Mouse (Mus musculus): ENCODE results near the gene Slc2a4. TPM values are rescaled to one million over a fixed set of nuclear protein-coding genes. Genes with fewer than 3 reads are reported as not detected.

The Slc2a4 gene
- polyA plus RNA-seq, 1 experiment from 2014 or later = 25.8 TPM

GRCm38 (mm10) chr11:69980196-69981140, 32.5 kb upstream of the Slc2a4 start:
- peaks cover 51% of the 10 kb centered on the region for H3K36me3 ChIP-seq (ENCODE audit: control insufficient read depth, insufficient read depth, low read length)
- peak overlapping the region; percentile 89 for H3K4me2 ChIP-seq (ENCODE audit: low read length)
- H3K9ac ChIP-seq (ENCODE audit: low read length) = peak overlapping the region; percentile 95
- H3K4me1 ChIP-seq (replicated peaks; ENCODE audit: control insufficient read depth, insufficient read depth, low read length) = peaks cover 24% of the 10 kb centered on the region
- ATAC-seq (replicated peaks; ENCODE audit: low FRiP score, low TSS enrichment, low read depth) = peak; percentile 92
- under 1% methylated on average over 41 of the region's 60 CpGs for WGBS
- DNase-seq (ENCODE audit: low spot score) = peak; percentile 100
- peak overlapping the region; percentile 98 for H3K27ac ChIP-seq (ENCODE audit: low read depth)
- peak overlapping the region; percentile 99 for H3K4me3 ChIP-seq (ENCODE audit: low read depth, low read length)
- H3K9me3 ChIP-seq (ENCODE audit: control insufficient read depth, low read length) = no peaks in the 10 kb centered on the region
- no peaks in the 10 kb centered on the region for H3K27me3 ChIP-seq (replicated peaks; ENCODE audit: control insufficient read depth, insufficient read depth, low read length)

DNA sequence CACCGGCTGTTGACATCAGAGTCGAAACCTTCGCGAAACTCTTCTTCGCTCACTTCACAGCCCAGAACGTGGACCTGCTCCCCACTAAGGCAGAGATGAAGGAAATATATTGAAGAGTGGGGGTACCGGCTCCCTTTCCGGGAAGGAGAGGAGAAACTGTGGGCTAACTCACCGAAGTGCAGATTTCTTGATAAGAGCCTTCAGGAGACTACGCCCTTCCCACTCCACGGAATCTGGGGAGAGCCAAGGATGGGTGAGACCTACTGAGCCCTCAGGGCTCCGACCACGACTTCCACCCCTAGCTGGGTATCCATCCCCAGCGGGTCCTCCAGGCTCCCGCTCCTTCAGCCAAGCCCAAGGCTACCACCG, 31.8 kb upstream of the Slc2a4 start:
- ATAC-seq (replicated peaks; ENCODE audit: low FRiP score, low TSS enrichment, low read depth) = no peak
- no peak for DNase-seq (ENCODE audit: low spot score)
- Histone ChIP-seq H3K9ac (ENCODE audit: low read length) (peak overlapping the region; percentile 73), H3K4me1 (replicated peaks; ENCODE audit: control insufficient read depth, insufficient read depth, low read length) (peaks cover 24% of the 10 kb centered on the region), H3K9me3 (ENCODE audit: control insufficient read depth, low read length) (no peaks in the 10 kb centered on the region), H3K4me2 (ENCODE audit: low read length) (peak overlapping the region; percentile 89), H3K27me3 (replicated peaks; ENCODE audit: control insufficient read depth, insufficient read depth, low read length) (no peaks in the 10 kb centered on the region), H3K27ac (ENCODE audit: low read depth) (peak overlapping the region; percentile 98; the same call in 1 of the 2 replicates), H3K4me3 (ENCODE audit: low read depth, low read length) (peak overlapping the region; percentile 99), H3K36me3 (ENCODE audit: control insufficient read depth, insufficient read depth, low read length) (peaks cover 51% of the 10 kb centered on the region)
- WGBS = 1% methylated on average over 16 of the region's 16 CpGs

DNA sequence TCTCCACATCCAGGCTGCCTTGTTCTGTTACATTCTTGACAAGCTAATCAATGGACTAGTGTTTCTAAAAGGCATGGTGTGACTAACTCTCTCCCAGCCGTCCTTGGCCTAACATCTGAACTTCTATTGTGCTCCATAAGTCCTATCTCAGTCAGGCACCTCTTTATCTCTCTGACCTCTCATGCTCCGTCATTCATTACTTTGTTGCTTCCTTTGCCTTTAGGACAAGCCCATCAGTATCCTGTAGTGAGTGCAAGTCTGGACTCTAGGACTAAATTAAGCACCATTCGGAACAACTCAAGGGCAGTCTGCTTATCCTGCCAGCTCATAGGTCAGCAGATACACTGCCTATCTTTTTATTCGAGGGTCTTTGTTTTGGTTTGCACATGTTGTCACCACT, 28.3 kb upstream of the Slc2a4 start:
- Histone ChIP-seq H3K27ac (ENCODE audit: low read depth) (no peak overlapping the region), H3K4me3 (ENCODE audit: low read depth, low read length) (no peak overlapping the region), H3K27me3 (replicated peaks; ENCODE audit: control insufficient read depth, insufficient read depth, low read length) (no peaks in the 10 kb centered on the region), H3K9ac (ENCODE audit: low read length) (no peak overlapping the region), H3K4me1 (replicated peaks; ENCODE audit: control insufficient read depth, insufficient read depth, low read length) (peaks cover 8% of the 10 kb centered on the region; the same call in 1 of the 2 replicates), H3K4me2 (ENCODE audit: low read length) (no peak overlapping the region), H3K9me3 (ENCODE audit: control insufficient read depth, low read length) (no peaks in the 10 kb centered on the region), H3K36me3 (ENCODE audit: control insufficient read depth, insufficient read depth, low read length) (peaks cover 70% of the 10 kb centered on the region)
- DNase-seq (ENCODE audit: low spot score) (no peak), ATAC-seq (replicated peaks; ENCODE audit: low FRiP score, low TSS enrichment, low read depth) (no peak)
- 82% methylated on average over 4 of the region's 4 CpGs for WGBS

DNA sequence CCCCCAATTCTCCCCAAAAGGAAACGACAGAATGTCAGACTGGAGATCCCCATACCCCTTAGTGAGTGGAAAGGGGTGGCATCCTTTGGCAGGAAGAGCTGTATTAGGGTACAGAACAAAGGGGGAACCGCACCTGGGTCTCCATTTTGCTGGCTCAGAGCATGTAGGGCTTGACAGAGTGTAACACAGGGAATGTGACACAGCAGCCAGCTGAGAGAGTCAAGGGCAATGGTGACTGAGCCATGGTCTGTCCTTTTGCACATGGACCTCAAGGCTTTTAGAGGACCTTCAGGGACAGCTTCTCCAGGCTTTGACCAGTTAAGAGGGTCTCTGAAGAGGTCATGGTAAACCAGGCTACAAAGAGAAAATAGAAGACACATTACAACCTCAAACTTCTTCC, 26.9 kb upstream of the Slc2a4 start:
- H3K36me3 ChIP-seq (ENCODE audit: control insufficient read depth, insufficient read depth, low read length) = peaks cover 79% of the 10 kb centered on the region
- DNase-seq (ENCODE audit: low spot score) (no peak), ATAC-seq (replicated peaks; ENCODE audit: low FRiP score, low TSS enrichment, low read depth) (no peak)
- H3K27me3 ChIP-seq (replicated peaks; ENCODE audit: control insufficient read depth, insufficient read depth, low read length) = no peaks in the 10 kb centered on the region
- no peaks in the 10 kb centered on the region for H3K9me3 ChIP-seq (ENCODE audit: control insufficient read depth, low read length)
- no peak overlapping the region for H3K9ac ChIP-seq (ENCODE audit: low read length)
- no peak overlapping the region for H3K4me2 ChIP-seq (ENCODE audit: low read length)
- no peak overlapping the region for H3K27ac ChIP-seq (ENCODE audit: low read depth)
- H3K4me1 ChIP-seq (replicated peaks; ENCODE audit: control insufficient read depth, insufficient read depth, low read length) = peaks cover 8% of the 10 kb centered on the region; the same call in 1 of the 2 replicates
- 93% methylated on average over 2 of the region's 2 CpGs for WGBS
- H3K4me3 ChIP-seq (ENCODE audit: low read depth, low read length) = no peak overlapping the region

GRCm38 (mm10) chr11:69970775-69971174, 22.8 kb upstream of the Slc2a4 start:
- WGBS = 71% methylated on average over 3 of the region's 3 CpGs
- Histone ChIP-seq H3K9me3 (ENCODE audit: control insufficient read depth, low read length) (no peaks in the 10 kb centered on the region), H3K4me3 (ENCODE audit: low read depth, low read length) (no peak overlapping the region), H3K27ac (ENCODE audit: low read depth) (no peak overlapping the region), H3K4me1 (replicated peaks; ENCODE audit: control insufficient read depth, insufficient read depth, low read length) (peaks cover 5% of the 10 kb centered on the region; the same call in 1 of the 2 replicates), H3K27me3 (replicated peaks; ENCODE audit: control insufficient read depth, insufficient read depth, low read length) (peaks cover 15% of the 10 kb centered on the region), H3K9ac (ENCODE audit: low read length) (no peak overlapping the region), H3K36me3 (ENCODE audit: control insufficient read depth, insufficient read depth, low read length) (peaks cover 73% of the 10 kb centered on the region), H3K4me2 (ENCODE audit: low read length) (no peak overlapping the region)
- ATAC-seq (replicated peaks; ENCODE audit: low FRiP score, low TSS enrichment, low read depth) (no peak), DNase-seq (ENCODE audit: low spot score) (no peak)

DNA sequence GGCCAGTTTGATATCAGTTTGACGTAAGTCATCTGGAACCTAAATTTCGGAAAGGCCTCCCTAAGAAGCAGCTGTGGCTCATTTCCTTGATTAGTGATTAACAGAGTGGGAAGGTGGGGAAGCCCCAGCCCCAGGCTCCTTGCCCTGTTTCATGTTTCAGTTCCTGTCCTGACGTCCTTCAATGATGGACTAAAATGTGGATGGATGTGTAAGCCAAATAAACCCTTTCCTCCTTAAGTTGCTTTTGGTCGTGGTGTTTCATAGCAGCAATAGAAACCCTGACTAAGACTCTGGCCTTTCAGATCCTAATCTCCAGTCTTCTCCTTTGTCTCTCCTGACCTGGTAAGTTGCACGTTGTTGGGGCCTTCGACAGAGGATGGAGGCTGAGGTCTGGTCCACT, 22.2 kb upstream of the Slc2a4 start:
- no peak overlapping the region for H3K9ac ChIP-seq (ENCODE audit: low read length)
- DNase-seq (ENCODE audit: low spot score) (no peak), ATAC-seq (replicated peaks; ENCODE audit: low FRiP score, low TSS enrichment, low read depth) (no peak)
- no peak overlapping the region for H3K4me3 ChIP-seq (ENCODE audit: low read depth, low read length)
- no peaks in the 10 kb centered on the region for H3K9me3 ChIP-seq (ENCODE audit: control insufficient read depth, low read length)
- peaks cover 5% of the 10 kb centered on the region; the same call in 1 of the 2 replicates for H3K4me1 ChIP-seq (replicated peaks; ENCODE audit: control insufficient read depth, insufficient read depth, low read length)
- WGBS = 73% methylated on average over 6 of the region's 6 CpGs
- H3K27ac ChIP-seq (ENCODE audit: low read depth) = peak overlapping the region; percentile 67
- peaks cover 67% of the 10 kb centered on the region for H3K36me3 ChIP-seq (ENCODE audit: control insufficient read depth, insufficient read depth, low read length)
- H3K4me2 ChIP-seq (ENCODE audit: low read length) = no peak overlapping the region
- H3K27me3 ChIP-seq (replicated peaks; ENCODE audit: control insufficient read depth, insufficient read depth, low read length) = peaks cover 21% of the 10 kb centered on the region

DNA sequence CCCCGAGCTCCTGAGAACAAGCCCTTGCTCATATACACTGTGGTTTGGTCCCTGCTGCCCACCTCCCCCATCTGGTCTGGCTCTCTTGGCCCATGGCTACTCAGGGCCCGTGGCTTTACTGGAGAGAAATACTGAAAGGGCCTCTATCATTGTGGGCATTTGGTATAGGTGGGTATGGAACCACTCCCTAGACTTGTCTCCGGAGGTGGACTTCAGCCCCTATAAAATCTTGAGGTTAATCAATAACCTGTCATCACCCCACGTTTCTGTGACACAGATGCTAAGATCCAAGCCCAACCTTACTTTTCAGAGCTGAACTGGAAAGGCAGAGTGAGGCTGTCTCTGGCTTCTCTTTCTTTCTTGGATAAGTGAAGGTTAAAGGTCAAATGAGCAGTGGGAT, 20.8 kb upstream of the Slc2a4 start:
- Histone ChIP-seq H3K4me2 (ENCODE audit: low read length) (peak overlapping the region; percentile 2), H3K36me3 (ENCODE audit: control insufficient read depth, insufficient read depth, low read length) (peaks cover 53% of the 10 kb centered on the region), H3K9ac (ENCODE audit: low read length) (no peak overlapping the region), H3K27me3 (replicated peaks; ENCODE audit: control insufficient read depth, insufficient read depth, low read length) (peaks cover 35% of the 10 kb centered on the region), H3K27ac (ENCODE audit: low read depth) (peak overlapping the region; percentile 67), H3K4me3 (ENCODE audit: low read depth, low read length) (no peak overlapping the region), H3K4me1 (replicated peaks; ENCODE audit: control insufficient read depth, insufficient read depth, low read length) (peaks cover 5% of the 10 kb centered on the region; the same call in 1 of the 2 replicates), H3K9me3 (ENCODE audit: control insufficient read depth, low read length) (no peaks in the 10 kb centered on the region)
- ATAC-seq (replicated peaks; ENCODE audit: low FRiP score, low TSS enrichment, low read depth) = peak; percentile 48
- peak; percentile 67 for DNase-seq (ENCODE audit: low spot score)
- WGBS = 62% methylated on average over 4 of the region's 4 CpGs

DNA sequence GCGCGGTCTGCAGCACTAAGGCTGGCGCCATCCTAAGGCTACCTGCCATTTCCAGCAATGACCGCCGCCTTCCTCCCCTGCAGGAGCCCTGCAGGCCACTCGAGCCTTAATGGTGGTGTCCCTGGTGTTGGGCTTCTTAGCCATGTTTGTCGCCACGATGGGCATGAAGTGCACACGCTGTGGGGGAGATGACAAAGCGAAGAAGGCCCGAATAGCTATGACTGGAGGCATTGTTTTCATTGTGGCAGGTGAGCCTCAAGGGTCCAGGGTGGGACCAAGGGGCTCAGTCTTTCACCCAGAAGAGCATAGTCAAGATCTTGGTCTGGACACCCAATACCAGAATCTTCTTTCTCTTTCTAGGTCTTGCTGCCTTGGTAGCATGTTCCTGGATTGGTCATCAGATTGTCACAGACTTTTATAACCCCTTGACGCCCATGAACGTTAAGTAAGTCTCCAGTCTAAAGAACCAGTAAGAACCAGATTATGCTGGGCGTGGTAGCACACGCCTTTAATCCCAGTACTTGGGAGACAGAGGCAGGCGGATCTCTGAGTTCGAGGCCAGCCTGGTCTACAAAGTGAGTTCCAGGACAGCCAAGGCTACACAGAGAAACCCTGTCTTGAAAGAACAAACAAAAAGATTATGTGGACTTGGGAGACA, 19.0 kb upstream of the Slc2a4 start:
- Histone ChIP-seq H3K4me1 (replicated peaks; ENCODE audit: control insufficient read depth, insufficient read depth, low read length) (peaks cover 5% of the 10 kb centered on the region; the same call in 1 of the 2 replicates), H3K9me3 (ENCODE audit: control insufficient read depth, low read length) (no peaks in the 10 kb centered on the region), H3K36me3 (ENCODE audit: control insufficient read depth, insufficient read depth, low read length) (peaks cover 36% of the 10 kb centered on the region), H3K27me3 (replicated peaks; ENCODE audit: control insufficient read depth, insufficient read depth, low read length) (peaks cover 51% of the 10 kb centered on the region), H3K4me2 (ENCODE audit: low read length) (peak overlapping the region; percentile 57), H3K27ac (ENCODE audit: low read depth) (peak overlapping the region; percentile 92), H3K4me3 (ENCODE audit: low read depth, low read length) (peak overlapping the region; percentile 46), H3K9ac (ENCODE audit: low read length) (peak overlapping the region; percentile 64)
- DNase-seq (ENCODE audit: low spot score) = no peak
- WGBS = 33% methylated on average over 17 of the region's 17 CpGs
- no peak for ATAC-seq (replicated peaks; ENCODE audit: low FRiP score, low TSS enrichment, low read depth)

Data from intestine, embryonic 14.5 days (tissue).